8 mouse cellular contexts compared by ENCODE assay signal in genomic region chr2:32137667-32138266, GRCm38 (mm10). TPM values are rescaled to one million over a fixed set of nuclear protein-coding genes. Genes with fewer than 3 reads are reported as not detected.
DNase-seq lines count a peak whose midpoint lies in the region; ATAC-seq and TF ChIP-seq lines count a peak whose summit lies in the region.

No protein-coding gene starts in this region.

- peak; percentile 99 for DNase-seq in ES-E14 (ENCODE audit: low read depth, low spot score)
- DNase-seq in cerebellum, adult 11-12 months, result peak; percentile 99
- DNase-seq in heart, postnatal 25 days (ENCODE audit: low spot score), result peak; percentile 96
- DNase-seq in layer of hippocampus, adult 18-20 months (ENCODE audit: low spot score in 2 of 2), result peak; percentile 95 to 98
- peak; percentile 96 for DNase-seq in lung, adult 2 months
- peak; percentile 90 to 97 for DNase-seq in thymus, adult 18-20 months

- peak overlapping the region; percentile 67 to 69 for H3K4me3 ChIP-seq in ES-E14 (ENCODE audit: insufficient read depth in 1 of 2, low read depth in 1 of 2, low read length in 2 of 2, poor library complexity in 1 of 2, severe bottlenecking in 1 of 2)
- peak overlapping the region; percentile 60 for H3K4me3 ChIP-seq in forebrain, embryonic 15.5 days
- peak overlapping the region; percentile 68 for H3K4me3 ChIP-seq in lung, adult 2 months (replicated peaks; ENCODE audit: extremely low read depth, low read depth, low read length)

- H3K36me3 ChIP-seq in ES-E14 (ENCODE audit: control insufficient read depth, insufficient read depth, low read length, poor library complexity, severe bottlenecking), result no peaks in the 10 kb centered on the region
- H3K36me3 ChIP-seq in forebrain, embryonic 15.5 days, result no peaks in the 10 kb centered on the region

- TF ChIP-seq CTCF in lung, adult 2 months (IDR thresholded peaks at IDR 0.05; ENCODE audit: insufficient read depth, low read length), result no peak

- peak; percentile 98 for ATAC-seq in forebrain, embryonic 15.5 days (replicated peaks)
- ATAC-seq in neutrophil, adult 5-6 weeks (ENCODE audit: extremely low read depth, insufficient number of reproducible peaks, low FRiP score, poor library complexity, severe bottlenecking), result peak; percentile 92

- peaks cover 5 to 19% of the 10 kb centered on the region in 2 experiments; a peak in 3 of 4 replicates for H3K4me1 ChIP-seq in ES-E14 (ENCODE audit: control insufficient read depth in 2 of 2, insufficient read depth in 2 of 2, low read length in 2 of 2, poor library complexity in 1 of 2)
- H3K4me1 ChIP-seq in forebrain, embryonic 15.5 days, result peaks cover 11% of the 10 kb centered on the region
- H3K4me1 ChIP-seq in lung, adult 2 months (ENCODE audit: control insufficient read depth, insufficient read depth, low read length), result peaks cover 3% of the 10 kb centered on the region

- H3K4me2 ChIP-seq in forebrain, embryonic 15.5 days (replicated peaks), result peak overlapping the region; percentile 85

- peak overlapping the region; percentile 67 for H3K27ac ChIP-seq in ES-E14 (ENCODE audit: insufficient read depth, low read depth, low read length, poor library complexity, severe bottlenecking)
- peak overlapping the region; percentile 89 for H3K27ac ChIP-seq in forebrain, embryonic 15.5 days (replicated peaks)

- peak; percentile 93 for TF ChIP-seq POLR2A in lung, adult 2 months (IDR thresholded peaks at IDR 0.05; ENCODE audit: borderline replicate concordance, extremely low read depth, low read depth, low read length)

- in situ Hi-C loops in ES-E14 (cut with MboI; ENCODE audit: low sequenced_read_pairs in 2 of 2, unreplicated experiment in 2 of 2), result no loop called here

- H3K9ac ChIP-seq in ES-E14 (ENCODE audit: insufficient read depth, low read depth, low read length, poor library complexity, severe bottlenecking), result peak overlapping the region; percentile 87
- H3K9ac ChIP-seq in forebrain, embryonic 15.5 days (replicated peaks), result peak overlapping the region; percentile 68

- intact Hi-C loops in heart, postnatal 25 days (cut with DNase I), result no loop called here

- no peaks in the 10 kb centered on the region for H3K27me3 ChIP-seq in forebrain, embryonic 15.5 days

- H3K9me3 ChIP-seq in ES-E14 (ENCODE audit: control insufficient read depth, insufficient read depth, low read depth, low read length), result no peaks in the 10 kb centered on the region
- no peaks in the 10 kb centered on the region for H3K9me3 ChIP-seq in forebrain, embryonic 15.5 days

- under 1% methylated on average over 40 of the region's 40 CpGs for WGBS in forebrain, embryonic 15.5 days
- WGBS in lung, adult 2 months, result under 1% methylated on average over 40 of the region's 40 CpGs

TF ChIP-seq in ES-E14, 5 proteins besides CTCF, POLR2A, EP300 and RAD21:
- TF ChIP-seq ZNF384 (IDR thresholded peaks at IDR 0.05; ENCODE audit: low read depth, low read length), result peak; percentile 96
- TF ChIP-seq CHD2 (IDR thresholded peaks at IDR 0.05; ENCODE audit: low read depth, low read length), result peak; percentile 94
- TF ChIP-seq MAFK (IDR thresholded peaks at IDR 0.05; ENCODE audit: insufficient read depth, low read depth, low read length), result no peak
- no peak for TF ChIP-seq ZC3H11A (IDR thresholded peaks at IDR 0.05; ENCODE audit: borderline replicate concordance, low read depth, low read length)
- TF ChIP-seq HCFC1 (IDR thresholded peaks at IDR 0.05; ENCODE audit: borderline replicate concordance, insufficient read depth, low read length), result peak; percentile 69; the same call in 1 of the 2 replicates

RNA-seq across cellular contexts. Expression of gene Prrc2b, which starts 13.1 kb away (rescaled TPM):
- 75.1 and 88.5 TPM in 2 replicates for total RNA-seq in ES-E14 (2012; rRNA removed)
- 76.2 and 88.8 TPM in 2 replicates for polyA plus RNA-seq in forebrain, embryonic 15.5 days (2015; fragmentation: Nextera tagmentation; extraction: Ambion mirVana)
- total RNA-seq in heart, postnatal 25 days (2021), result 10 to 100 TPM; 79.0 to 89.8 TPM
- total RNA-seq in layer of hippocampus, adult 18-20 months (2021), result 100 to 1,000 TPM; 293 to 298 TPM
- 67.9 and 68.5 TPM in 2 replicates for polyA plus RNA-seq in lung, adult 2 months (2012; rRNA removed)
- total RNA-seq in neutrophil, adult 5-6 weeks (2017), result 36.7 and 37.0 TPM in 2 replicates

RNA-seq across cellular contexts. Expression of gene Plpp7, which starts 42.4 kb away (rescaled TPM):
- 1.4 and 4.3 TPM in 2 replicates for total RNA-seq in ES-E14 (2012; rRNA removed)
- 16.4 and 17.0 TPM in 2 replicates for polyA plus RNA-seq in forebrain, embryonic 15.5 days (2015; fragmentation: Nextera tagmentation; extraction: Ambion mirVana)
- 10 to 100 TPM; 31.8 to 33.7 TPM for total RNA-seq in heart, postnatal 25 days (2021)
- total RNA-seq in layer of hippocampus, adult 18-20 months (2021), result 10 to 100 TPM; 24.1 to 26.1 TPM
- 8.0 and 9.5 TPM in 2 replicates for polyA plus RNA-seq in lung, adult 2 months (2012; rRNA removed)
- total RNA-seq in neutrophil, adult 5-6 weeks (2017), result 0.37 TPM in 1 of 2 replicates, not detected in the other

RNA-seq across cellular contexts. Expression of gene Fam78a, which starts 53.1 kb away (rescaled TPM):
- 4.1 and 4.8 TPM in 2 replicates for total RNA-seq in ES-E14 (2012; rRNA removed)
- 0.46 and 0.54 TPM in 2 replicates for polyA plus RNA-seq in forebrain, embryonic 15.5 days (2015; fragmentation: Nextera tagmentation; extraction: Ambion mirVana)
- 10 to 100 TPM; 20.0 TPM for total RNA-seq in heart, postnatal 25 days (2021)
- total RNA-seq in layer of hippocampus, adult 18-20 months (2021), result 1 to 10 TPM; 4.1 to 5.5 TPM
- 6.0 and 7.5 TPM in 2 replicates for polyA plus RNA-seq in lung, adult 2 months (2012; rRNA removed)
- total RNA-seq in neutrophil, adult 5-6 weeks (2017), result 29.6 and 30.6 TPM in 2 replicates

Comparison
In these comparisons a context has a peak if more than half of its experiments do, and no peak if none do; other contexts are left out.
1. Peak in every context shown above with its lines: DNase-seq, ATAC-seq, H3K4me3 ChIP-seq and H3K27ac ChIP-seq.